Mouse (Mus musculus) gastrocnemius, adult 2 months (tissue): Measurements from ENCODE around the gene 4930453N24Rik. TPM values are rescaled to one million over a fixed set of nuclear protein-coding genes. Genes with fewer than 3 reads are reported as not detected.

Source experiments
- DNase-seq: peaks from one replicate; pipeline ENCODE4 v3.0.0; 2022
- H3K27ac ChIP-seq: fragments of 200-600 bp; 2 replicates; pipeline ENCODE4 v1.8.1; 2022; ENCODE audit warnings: mild to moderate bottlenecking
- H3K4me3 ChIP-seq: fragments of 200-600 bp; 2 replicates; pipeline ENCODE4 v1.8.1; 2022; ENCODE audit warnings: mild to moderate bottlenecking, moderate library complexity
- CTCF ChIP-seq: fragments of 200-600 bp; IDR thresholded peaks from 2 replicates; pipeline ENCODE4 v1.8.1; 2022; ENCODE audit warnings: antibody characterized with exemption, mild to moderate bottlenecking, moderate library complexity
- intact Hi-C: fragments of 180-260 bp; cut with DNase I; formaldehyde crosslinking; loops from one replicate; pipeline ENCODE4 v1.15.1; 2025
- long read RNA-seq, 2 experiments: library from polyadenylated mRNA; stranded (forward); transcript quantifications; one replicate each; pipeline ENCODE4 v2.0.0; 2021
- total RNA-seq, 2 experiments: library from RNA; stranded (reverse); gene quantifications; 2 replicates each; pipeline ENCODE4 v1.2.3; 2021

Gene 4930453N24Rik
- total RNA-seq, result 10 to 100 TPM; 52.9 to 55.0 TPM
- long read RNA-seq, experiment 1, full-length matches to known transcripts, result 20 of 26 reads
- long read RNA-seq, experiment 1, partial matches to known transcripts, result 0 of 26 reads
- long read RNA-seq, experiment 1, other reads (novel, unspliced or antisense), result 6 of 26 reads
- long read RNA-seq, experiment 2, full-length matches to known transcripts, result 21 of 28 reads
- long read RNA-seq, experiment 2, partial matches to known transcripts, result 1 of 28 reads
- long read RNA-seq, experiment 2, other reads (novel, unspliced or antisense), result 6 of 28 reads

GRCm38 (mm10) chr16:64770521-64771430, at the start of gene 4930453N24Rik:
Gene 4930453N24Rik (minus strand): TSS chr16:64771161.
- peak within 1 kb of the TSS; percentile 94 for H3K4me3 ChIP-seq
- intact Hi-C loops, result loop anchor here (1.0 kb wide), 1 partner anchor 81 kb away; the partner anchor contains the start of genes Cggbp1 and Zfp654
- DNase-seq, result peak; percentile 93
- H3K27ac ChIP-seq, result peak within 1 kb of the TSS; percentile 94
- no peak for TF ChIP-seq CTCF

DNA sequence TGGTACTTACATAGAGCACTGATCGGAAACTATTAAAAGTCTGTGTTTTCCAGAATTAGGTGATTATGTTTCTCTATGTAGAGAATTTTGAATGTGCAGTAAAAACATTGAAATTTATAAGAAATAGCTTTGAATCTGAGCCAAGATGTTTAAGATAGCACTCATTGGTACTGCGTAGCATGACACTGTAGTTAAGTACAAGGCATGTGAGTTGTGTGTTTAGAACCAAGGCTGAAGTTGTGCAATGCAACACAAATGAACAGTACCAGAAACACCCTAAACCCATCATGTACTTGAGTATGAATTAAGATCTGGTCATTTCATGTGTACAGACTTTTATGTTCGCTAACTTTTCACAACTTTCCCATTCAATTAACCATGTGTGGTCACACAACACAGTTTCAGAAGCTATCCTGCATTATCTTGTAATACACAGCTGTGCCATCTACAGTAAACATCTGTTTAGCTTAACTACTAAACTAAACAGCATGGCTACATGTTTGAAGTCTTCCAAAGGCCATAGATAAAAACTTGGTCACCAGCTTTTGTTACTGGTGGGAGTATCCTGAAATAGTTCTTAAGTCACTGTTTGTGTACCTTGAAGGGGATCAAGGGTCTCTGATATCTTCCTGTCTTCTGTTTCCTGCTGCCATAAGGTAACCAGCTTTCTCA, 46.3 kb upstream of the 4930453N24Rik start:
- no peak for TF ChIP-seq CTCF
- no peak overlapping the region for H3K4me3 ChIP-seq
- DNase-seq, result no peak
- H3K27ac ChIP-seq, result no peak overlapping the region
- intact Hi-C loops, result no loop called here

GRCm38 (mm10) chr16:64803041-64803440, 32.1 kb upstream of the 4930453N24Rik start:
- H3K27ac ChIP-seq, result no peak overlapping the region
- no peak for TF ChIP-seq CTCF
- no peak overlapping the region for H3K4me3 ChIP-seq
- intact Hi-C loops, result no loop called here
- no peak for DNase-seq

DNA sequence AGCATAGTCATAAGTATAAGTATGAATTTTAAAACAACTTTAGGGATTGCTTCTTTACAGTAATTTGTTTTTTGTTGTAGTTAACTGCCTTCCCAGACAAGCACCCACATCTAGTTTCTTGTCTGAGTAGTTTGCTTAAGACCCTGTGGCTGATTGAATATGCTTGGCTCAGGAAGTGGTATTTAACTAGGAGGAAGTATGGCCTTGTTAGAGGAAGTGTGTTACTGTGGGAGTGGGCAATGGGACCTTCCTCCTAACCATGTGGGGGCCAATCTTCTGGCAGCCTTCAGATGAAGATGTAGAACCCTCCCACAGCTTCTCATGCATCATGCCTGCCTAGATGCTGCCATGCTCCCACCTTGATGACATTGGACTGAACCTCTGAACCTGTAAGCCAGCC, 30.7 kb upstream of the 4930453N24Rik start:
- no peak overlapping the region for H3K27ac ChIP-seq
- intact Hi-C loops, result no loop called here

GRCm38 (mm10) chr16:64800393-64800792, 29.4 kb upstream of the 4930453N24Rik start:
- intact Hi-C loops, result no loop called here
- TF ChIP-seq CTCF, result no peak
- Histone ChIP-seq H3K4me3 (no peak overlapping the region), H3K27ac (no peak overlapping the region)
- no peak for DNase-seq

More for the DNA sequence above, 30.7 kb upstream of the 4930453N24Rik start:
- H3K4me3 ChIP-seq, result no peak overlapping the region
- TF ChIP-seq CTCF, result no peak
- no peak for DNase-seq

- intact Hi-C loops, result no loop called here
- TF ChIP-seq CTCF, result no peak
- DNase-seq, result no peak
Observed at GRCm38 (mm10) chr16:64794802-64795201, 23.8 kb upstream of the 4930453N24Rik start.

GRCm38 (mm10) chr16:64789706-64790105, 18.7 kb upstream of the 4930453N24Rik start:
- no peak for TF ChIP-seq CTCF
- intact Hi-C loops, result no loop called here
- Histone ChIP-seq H3K4me3 (no peak overlapping the region), H3K27ac (no peak overlapping the region)
- no peak for DNase-seq

More at GRCm38 (mm10) chr16:64794802-64795201, 23.8 kb upstream of the 4930453N24Rik start:
- Histone ChIP-seq H3K27ac (no peak overlapping the region), H3K4me3 (no peak overlapping the region)

DNA sequence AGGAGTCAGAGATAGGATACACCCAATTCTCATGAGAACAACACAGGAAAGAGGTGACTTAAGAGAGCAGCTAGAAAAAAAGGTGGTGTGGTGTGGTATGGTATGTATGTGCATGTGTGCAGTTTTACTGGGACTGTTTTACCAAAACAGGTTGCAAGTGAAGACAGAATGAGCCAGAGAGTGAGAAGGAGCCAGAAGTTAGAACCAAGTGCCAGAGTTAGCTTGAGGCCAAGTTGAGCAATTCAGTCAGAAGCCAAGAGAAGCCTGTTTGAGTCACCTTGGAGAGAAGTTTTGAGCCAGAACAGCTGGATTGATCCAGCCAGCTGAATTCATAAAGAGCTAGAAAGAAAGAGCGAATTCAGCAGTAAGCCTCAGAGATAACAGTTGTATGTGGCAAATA, 4.6 kb upstream of the 4930453N24Rik start:
- no peak overlapping the region for H3K27ac ChIP-seq
- intact Hi-C loops, result no loop called here

GRCm38 (mm10) chr16:64771431-64771818, 464 bp upstream of the 4930453N24Rik start:
- DNase-seq, result no peak
- Histone ChIP-seq H3K27ac (peak overlapping the region; percentile 94), H3K4me3 (peak overlapping the region; percentile 94)
- TF ChIP-seq CTCF, result no peak
- intact Hi-C loops, result no loop called here

More for the DNA sequence above, 4.6 kb upstream of the 4930453N24Rik start:
- no peak for TF ChIP-seq CTCF
- no peak overlapping the region for H3K4me3 ChIP-seq
- no peak for DNase-seq

- Histone ChIP-seq H3K4me3 (no peak overlapping the region), H3K27ac (no peak overlapping the region)
- TF ChIP-seq CTCF, result no peak
- intact Hi-C loops, result no loop called here
- no peak for DNase-seq
Observed at GRCm38 (mm10) chr16:64766696-64767300, 4.2 kb downstream of the 4930453N24Rik start.

GRCm38 (mm10) chr16:64759245-64759626, 11.7 kb downstream of the 4930453N24Rik start:
- DNase-seq, result no peak
- no peak for TF ChIP-seq CTCF
- H3K4me3 ChIP-seq, result no peak overlapping the region
- intact Hi-C loops, result no loop called here
- no peak overlapping the region for H3K27ac ChIP-seq

GRCm38 (mm10) chr16:64758561-64759244, 12.3 kb downstream of the 4930453N24Rik start:
- DNase-seq, result no peak
- no peak for TF ChIP-seq CTCF
- Histone ChIP-seq H3K27ac (no peak overlapping the region), H3K4me3 (no peak overlapping the region)
- intact Hi-C loops, result no loop called here
